Mouse (Mus musculus): ENCODE data around the gene Trim50. TPM values are rescaled to one million over a fixed set of nuclear protein-coding genes. Genes with fewer than 3 reads are reported as not detected.

The Trim50 gene
- total and polyA plus RNA-seq, 3 experiments = not detected

DNA sequence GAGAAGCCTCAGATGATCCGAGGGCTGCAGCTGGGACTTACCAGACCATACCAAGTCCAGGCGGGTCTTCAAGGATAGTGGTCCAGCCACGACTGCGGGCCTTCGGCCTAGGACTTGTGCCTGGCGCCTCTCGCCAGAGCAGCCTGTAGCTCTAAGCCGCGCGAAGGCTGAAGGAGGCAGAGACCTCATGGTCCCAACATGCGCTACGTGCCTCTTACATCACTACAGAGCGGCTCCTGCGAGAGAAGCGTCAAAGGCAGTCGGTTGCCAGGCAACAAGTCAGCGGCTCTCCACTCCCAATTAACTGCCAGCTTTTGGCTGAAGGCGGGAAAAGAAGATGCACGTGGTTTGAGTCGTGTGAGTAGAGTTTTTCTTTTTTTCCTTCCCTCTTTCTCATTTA, 51.5 kb downstream of the Trim50 start:
- DNase-seq (ENCODE audit: extremely low read depth) = no peak
- H3K9me3 ChIP-seq (replicated peaks; ENCODE audit: low read length) = no peaks in the 10 kb centered on the region
- no peaks in the 10 kb centered on the region for H3K79me2 ChIP-seq (replicated peaks; ENCODE audit: control insufficient read depth, extremely low read depth, insufficient read depth, poor library complexity, severe bottlenecking)
- dilution Hi-C loops (cut with MboI; ENCODE audit: extremely low pct_ligation_motif_present, extremely low pct_unique_long_range_greater_than_20kb, low sequenced_read_pairs) = no loop called here
- H3K27me3 ChIP-seq (replicated peaks) = no peaks in the 10 kb centered on the region
- in situ Hi-C loops (cut with MboI; ENCODE audit: low pct_ligation_motif_present, low pct_unique_long_range_greater_than_20kb, low sequenced_read_pairs) = loop anchor here (5.0 to 10.0 kb wide), 3 partner anchors 50 to 210 kb away; no protein-coding TSS in a partner anchor
- H3K27ac ChIP-seq (ENCODE audit: insufficient read depth, low read depth) = no peak overlapping the region
- H3K4me1 ChIP-seq (ENCODE audit: control insufficient read depth in 1 of 2, insufficient read depth in 2 of 2) = no peaks in the 10 kb centered on the region
- no peak overlapping the region for H3K9ac ChIP-seq (ENCODE audit: insufficient read depth, low read depth)
- H3K36me3 ChIP-seq (replicated peaks in 1 of 2; ENCODE audit: control insufficient read depth in 1 of 2, insufficient read depth in 1 of 2, low read length in 1 of 2) = peaks cover 0 to 2% of the 10 kb centered on the region in 2 experiments
- no peak overlapping the region for H3K4me3 ChIP-seq (replicated peaks in 1 of 3; ENCODE audit: low read depth in 2 of 3, low read length in 2 of 3, poor library complexity in 1 of 3)
- H3K4me2 ChIP-seq (ENCODE audit: insufficient read depth, low read depth, poor library complexity, severe bottlenecking) = no peak overlapping the region
- TF ChIP-seq ELF1 (IDR thresholded peaks at IDR 0.05; ENCODE audit: low read depth, low read length) = no peak
- no peak for TF ChIP-seq E2F4 (IDR thresholded peaks at IDR 0.05; ENCODE audit: insufficient replicate concordance, low read depth, low read length)
- TF ChIP-seq SIN3A (IDR thresholded peaks at IDR 0.05; ENCODE audit: low read length) = no peak
- TF ChIP-seq MAX (IDR thresholded peaks at IDR 0.05; ENCODE audit: low read length) = no peak
- no peak for TF ChIP-seq ZKSCAN1 (IDR thresholded peaks at IDR 0.05; ENCODE audit: borderline replicate concordance, low read depth, low read length)
- TF ChIP-seq USF2 (conservative IDR thresholded peaks at IDR 0.05; ENCODE audit: low read depth, low read length) = no peak
- TF ChIP-seq NELFE (IDR thresholded peaks at IDR 0.05; ENCODE audit: low read depth, low read length) = no peak
- TF ChIP-seq TCF12 (IDR thresholded peaks at IDR 0.05; ENCODE audit: low read depth, low read length) = no peak
- TF ChIP-seq MAFK (IDR thresholded peaks at IDR 0.05; ENCODE audit: insufficient replicate concordance, low read length) = no peak
- TF ChIP-seq CHD2 (IDR thresholded peaks at IDR 0.05; ENCODE audit: low read length) = no peak
- TF ChIP-seq SMC3 (IDR thresholded peaks at IDR 0.05; ENCODE audit: low read depth, low read length) = no peak
- TF ChIP-seq CHD1 (IDR thresholded peaks at IDR 0.05; ENCODE audit: low read depth, low read length) = no peak
- no peak for TF ChIP-seq NRF1 (IDR thresholded peaks at IDR 0.05; ENCODE audit: low read depth, low read length)
- no peak for TF ChIP-seq JUN (IDR thresholded peaks at IDR 0.05; ENCODE audit: insufficient read depth, low read depth, low read length)
- TF ChIP-seq CTCF (conservative IDR thresholded peaks at IDR 0.05 in 1 of 2, IDR thresholded peaks at IDR 0.05 in 1 of 2; ENCODE audit: low read depth in 2 of 2, low read length in 2 of 2) = no peak
- TF ChIP-seq RCOR1 (conservative IDR thresholded peaks at IDR 0.05; ENCODE audit: low read depth, low read length) = no peak
- TF ChIP-seq KAT2A (IDR thresholded peaks at IDR 0.05; ENCODE audit: insufficient replicate concordance, low read length) = no peak
- TF ChIP-seq GABPA (IDR thresholded peaks at IDR 0.05; ENCODE audit: insufficient replicate concordance, low read depth, low read length) = no peak

DNA sequence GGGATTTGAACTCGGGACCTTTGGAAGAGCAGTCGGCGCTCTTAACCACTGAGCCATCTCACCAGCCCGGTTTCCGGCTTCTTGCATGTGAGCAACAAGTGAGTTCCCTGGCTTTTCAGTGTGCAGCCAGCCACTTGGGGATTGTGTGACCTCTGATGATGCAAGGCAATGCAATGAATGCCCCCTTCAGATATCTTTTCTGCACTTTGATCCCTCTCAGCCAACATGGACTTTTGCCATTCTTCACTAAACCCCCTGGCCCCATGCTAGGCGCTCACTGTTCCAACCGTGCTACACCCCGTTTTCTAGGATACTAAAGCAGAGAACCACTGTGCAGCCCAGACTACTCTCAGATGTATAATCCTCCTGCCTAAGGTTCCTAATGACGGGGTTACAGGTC, 52.3 kb downstream of the Trim50 start:
- no peak for TF ChIP-seq KAT2A (IDR thresholded peaks at IDR 0.05; ENCODE audit: insufficient replicate concordance, low read length)
- dilution Hi-C loops (cut with MboI; ENCODE audit: extremely low pct_ligation_motif_present, extremely low pct_unique_long_range_greater_than_20kb, low sequenced_read_pairs) = no loop called here
- in situ Hi-C loops (cut with MboI; ENCODE audit: low pct_ligation_motif_present, low pct_unique_long_range_greater_than_20kb, low sequenced_read_pairs) = loop anchor here (5.0 to 10.0 kb wide), 3 partner anchors 49 to 209 kb away; no protein-coding TSS in a partner anchor

More for the DNA sequence above, 52.3 kb downstream of the Trim50 start:
- no peak overlapping the region for H3K27ac ChIP-seq (ENCODE audit: insufficient read depth, low read depth)
- H3K27me3 ChIP-seq (replicated peaks) = no peaks in the 10 kb centered on the region
- H3K4me2 ChIP-seq (ENCODE audit: insufficient read depth, low read depth, poor library complexity, severe bottlenecking) = no peak overlapping the region
- no peaks in the 10 kb centered on the region for H3K4me1 ChIP-seq (ENCODE audit: control insufficient read depth in 1 of 2, insufficient read depth in 2 of 2)
- no peak overlapping the region for H3K4me3 ChIP-seq (replicated peaks in 1 of 3; ENCODE audit: low read depth in 2 of 3, low read length in 2 of 3, poor library complexity in 1 of 3)
- H3K9ac ChIP-seq (ENCODE audit: insufficient read depth, low read depth) = no peak overlapping the region
- peaks cover 0 to 8% of the 10 kb centered on the region in 2 experiments for H3K36me3 ChIP-seq (replicated peaks in 1 of 2; ENCODE audit: control insufficient read depth in 1 of 2, insufficient read depth in 1 of 2, low read length in 1 of 2)
- H3K9me3 ChIP-seq (replicated peaks; ENCODE audit: low read length) = no peaks in the 10 kb centered on the region
- H3K79me2 ChIP-seq (replicated peaks; ENCODE audit: control insufficient read depth, extremely low read depth, insufficient read depth, poor library complexity, severe bottlenecking) = no peaks in the 10 kb centered on the region
- DNase-seq (ENCODE audit: extremely low read depth) = no peak

Data from CH12.LX (cell line).